Mouse (Mus musculus) liver, embryonic 15.5 days (tissue): ENCODE measurements around the gene Fgfr2. TPM values are rescaled to one million over a fixed set of nuclear protein-coding genes. Genes with fewer than 3 reads are reported as not detected.

Experiments used
- ATAC-seq: fragments of 200-750 bp; cut with Nextera tagmentation; 2 replicates; pipeline ENCODE4 v1.8.0; 2017; ENCODE audit warnings: moderate number of reproducible peaks, mild to moderate bottlenecking, moderate library complexity; ENCODE audit not compliant: insufficient read depth
- H3K27ac ChIP-seq: fragments of 300-500 bp; sonication (generic); replicated peaks from 2 replicates; pipeline ENCODE4 v1.5.1; 2015; ENCODE audit warnings: mild to moderate bottlenecking, inconsistent platforms
- H3K27me3 ChIP-seq: fragments of 300-500 bp; sonication (generic); 2 replicates; pipeline ENCODE4 v1.6.1; 2015; ENCODE audit warnings: mild to moderate bottlenecking, inconsistent platforms
- H3K36me3 ChIP-seq: fragments of 300-500 bp; sonication (generic); replicated peaks from 2 replicates; pipeline ENCODE4 v1.6.1; 2015; ENCODE audit warnings: moderate library complexity, mild to moderate bottlenecking, inconsistent platforms
- H3K4me1 ChIP-seq: fragments of 300-500 bp; sonication (generic); replicated peaks from 2 replicates; pipeline ENCODE4 v1.6.1; 2015; ENCODE audit warnings: inconsistent platforms
- H3K4me2 ChIP-seq: fragments of 300-500 bp; sonication (generic); 2 replicates; pipeline ENCODE4 v1.6.1; 2015; ENCODE audit warnings: moderate library complexity, mild to moderate bottlenecking, inconsistent platforms
- H3K4me3 ChIP-seq: fragments of 300-500 bp; sonication (generic); replicated peaks from 2 replicates; pipeline ENCODE4 v1.5.1; 2015; ENCODE audit warnings: mild to moderate bottlenecking, inconsistent platforms
- H3K9ac ChIP-seq: fragments of 300-500 bp; sonication (generic); 2 replicates; pipeline ENCODE4 v1.6.1; 2015; ENCODE audit warnings: moderate library complexity, mild to moderate bottlenecking, inconsistent platforms
- H3K9me3 ChIP-seq: fragments of 300-500 bp; sonication (generic); replicated peaks from 2 replicates; pipeline ENCODE4 v1.6.1; 2016; ENCODE audit warnings: inconsistent platforms
- WGBS: fragments of 180-500 bp; shearing (Covaris S2); methylation state at CpG from one replicate; pipeline ENCODE4 v1.1.7; 2015; ENCODE audit warnings: mixed read lengths; ENCODE audit not compliant: insufficient replicate concordance; 5-methylcytosine and 5-hydroxymethylcytosine counted together
- polyA plus RNA-seq: library from polyadenylated mRNA; unstranded; fragments of >200 nt; fragmentation: Nextera tagmentation; extraction: Ambion mirVana; gene quantifications from 2 replicates; pipeline ENCODE4 v1.2.1, GENCODE M21; 2015

Fgfr2 gene
- polyA plus RNA-seq, 1 experiment from 2014 or later = 10.5 TPM

DNA sequence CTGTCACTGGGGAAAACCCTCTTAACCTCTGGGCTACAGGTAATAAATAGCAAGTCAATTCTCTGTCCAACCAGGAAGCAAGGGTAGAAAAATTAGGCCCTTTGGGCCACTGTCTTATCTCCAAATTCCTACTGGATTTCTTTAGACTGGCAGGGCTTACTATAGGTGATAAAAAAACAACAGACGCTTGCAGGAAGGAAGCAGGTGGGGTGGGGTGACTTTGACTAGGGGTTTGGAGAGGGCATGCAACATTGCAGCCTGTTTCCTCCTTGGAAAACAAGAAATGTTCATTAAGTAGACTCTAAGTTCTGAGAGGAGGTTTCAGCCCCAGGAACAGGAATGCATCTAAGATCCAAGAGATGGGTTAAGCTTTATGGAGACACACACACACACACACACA, 2098.3 kb downstream of the Fgfr2 start:
- Histone ChIP-seq H3K36me3 (no peaks in the 10 kb centered on the region), H3K4me2 (no peak overlapping the region), H3K4me1 (no peaks in the 10 kb centered on the region), H3K4me3 (no peak overlapping the region), H3K9me3 (no peaks in the 10 kb centered on the region), H3K27ac (no peak overlapping the region), H3K9ac (no peak overlapping the region), H3K27me3 (no peaks in the 10 kb centered on the region)
- 18% methylated on average over 1 of the region's 1 CpGs for WGBS
- no peak for ATAC-seq

DNA sequence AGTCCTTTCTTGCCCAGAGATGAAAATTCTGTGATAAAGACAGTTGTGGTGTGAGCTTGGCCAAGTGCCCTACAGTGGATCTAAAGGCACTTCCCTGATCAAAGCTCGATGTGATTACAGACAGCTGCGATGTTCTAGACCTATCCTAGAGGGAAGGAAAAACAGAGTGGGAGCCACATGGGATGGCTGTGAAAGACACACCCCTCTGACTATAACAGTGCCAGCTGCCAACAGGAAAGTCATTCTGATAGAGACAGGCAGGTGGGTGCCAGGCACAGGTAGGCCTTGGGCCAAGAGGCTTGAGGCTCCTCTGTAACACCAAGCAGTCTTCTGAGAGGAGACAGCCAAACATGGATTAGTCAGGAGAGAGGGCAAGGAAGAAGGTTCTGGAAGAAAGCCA, 2104.0 kb downstream of the Fgfr2 start:
- 64% methylated on average over 2 of the region's 2 CpGs for WGBS
- H3K27me3 ChIP-seq = no peaks in the 10 kb centered on the region
- no peak overlapping the region for H3K27ac ChIP-seq
- H3K36me3 ChIP-seq = no peaks in the 10 kb centered on the region
- no peaks in the 10 kb centered on the region for H3K9me3 ChIP-seq
- no peak overlapping the region for H3K4me3 ChIP-seq
- no peaks in the 10 kb centered on the region for H3K4me1 ChIP-seq
- no peak overlapping the region for H3K9ac ChIP-seq
- no peak overlapping the region for H3K4me2 ChIP-seq
- no peak for ATAC-seq

DNA sequence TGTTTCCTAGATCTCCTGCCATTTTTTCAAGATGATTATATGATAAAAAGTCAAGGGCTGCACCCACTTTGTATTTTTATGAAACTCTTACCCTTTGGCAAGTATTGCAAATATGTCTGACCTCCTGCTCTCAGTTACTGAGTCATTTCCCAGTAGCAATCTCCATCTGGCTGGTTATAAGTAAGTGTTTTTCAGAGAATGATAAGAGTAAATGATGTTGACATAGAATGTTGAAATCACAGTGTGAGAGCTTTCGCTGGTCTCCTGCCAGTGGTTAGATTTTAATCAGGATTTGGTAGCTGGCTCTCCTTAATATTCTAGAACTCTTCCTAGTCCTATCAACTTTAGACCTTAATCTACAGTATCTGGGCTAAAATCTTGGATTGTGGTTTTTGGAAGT, 2111.2 kb downstream of the Fgfr2 start:
- 49% methylated on average over 1 of the region's 1 CpGs for WGBS
- Histone ChIP-seq H3K4me3 (no peak overlapping the region), H3K36me3 (no peaks in the 10 kb centered on the region), H3K9ac (no peak overlapping the region), H3K4me1 (no peaks in the 10 kb centered on the region), H3K27me3 (no peaks in the 10 kb centered on the region), H3K4me2 (no peak overlapping the region), H3K27ac (no peak overlapping the region), H3K9me3 (no peaks in the 10 kb centered on the region)
- no peak for ATAC-seq

DNA sequence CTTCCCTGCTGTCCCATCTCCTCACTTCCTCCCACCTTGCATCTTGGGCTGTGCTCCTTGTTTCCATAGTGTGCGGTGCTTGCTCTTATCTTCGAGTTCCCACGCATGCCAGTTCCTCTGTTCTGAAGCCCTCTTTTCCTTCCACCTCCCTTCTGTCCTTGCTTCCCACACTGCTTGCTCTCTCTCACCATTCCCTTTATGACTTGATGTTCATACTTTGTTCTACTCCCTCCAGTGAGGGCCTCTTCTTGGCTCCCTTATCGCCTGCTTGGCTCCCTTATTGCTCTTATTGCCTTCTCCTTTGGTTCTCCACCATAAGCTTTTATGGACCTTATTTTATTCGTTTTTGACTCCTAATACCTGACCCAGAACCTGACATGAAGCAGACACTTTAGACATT, 2114.0 kb downstream of the Fgfr2 start:
- WGBS = 59% methylated on average over 5 of the region's 5 CpGs
- Histone ChIP-seq H3K27ac (no peak overlapping the region), H3K4me2 (no peak overlapping the region), H3K4me3 (no peak overlapping the region), H3K9ac (no peak overlapping the region), H3K9me3 (no peaks in the 10 kb centered on the region), H3K36me3 (no peaks in the 10 kb centered on the region), H3K4me1 (no peaks in the 10 kb centered on the region), H3K27me3 (no peaks in the 10 kb centered on the region)
- no peak for ATAC-seq

DNA sequence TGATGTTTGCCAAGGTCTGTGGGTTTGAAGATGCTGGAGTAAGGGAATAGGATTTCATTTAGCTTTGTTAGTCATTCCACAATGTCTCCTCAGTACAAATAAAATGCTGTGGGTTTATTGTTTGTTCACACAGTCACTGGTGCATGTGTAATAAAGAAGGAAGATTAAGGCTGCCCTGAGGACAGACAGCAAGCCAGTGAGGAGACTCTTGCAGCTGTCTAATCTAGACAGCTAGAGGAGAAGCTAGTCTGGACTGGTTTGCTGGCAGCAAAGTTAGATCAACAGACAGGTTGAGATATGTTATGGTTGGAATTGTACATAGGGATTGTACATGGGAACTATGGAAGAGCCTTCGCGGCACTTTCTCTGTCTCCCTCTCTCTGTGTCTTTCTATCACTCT, 2115.9 kb downstream of the Fgfr2 start:
- 68% methylated on average over 2 of the region's 2 CpGs for WGBS
- H3K36me3 ChIP-seq = no peaks in the 10 kb centered on the region
- no peak overlapping the region for H3K27ac ChIP-seq
- H3K9me3 ChIP-seq = no peaks in the 10 kb centered on the region
- H3K27me3 ChIP-seq = no peaks in the 10 kb centered on the region
- no peak for ATAC-seq
- H3K9ac ChIP-seq = no peak overlapping the region
- H3K4me3 ChIP-seq = no peak overlapping the region
- no peaks in the 10 kb centered on the region for H3K4me1 ChIP-seq
- no peak overlapping the region for H3K4me2 ChIP-seq

DNA sequence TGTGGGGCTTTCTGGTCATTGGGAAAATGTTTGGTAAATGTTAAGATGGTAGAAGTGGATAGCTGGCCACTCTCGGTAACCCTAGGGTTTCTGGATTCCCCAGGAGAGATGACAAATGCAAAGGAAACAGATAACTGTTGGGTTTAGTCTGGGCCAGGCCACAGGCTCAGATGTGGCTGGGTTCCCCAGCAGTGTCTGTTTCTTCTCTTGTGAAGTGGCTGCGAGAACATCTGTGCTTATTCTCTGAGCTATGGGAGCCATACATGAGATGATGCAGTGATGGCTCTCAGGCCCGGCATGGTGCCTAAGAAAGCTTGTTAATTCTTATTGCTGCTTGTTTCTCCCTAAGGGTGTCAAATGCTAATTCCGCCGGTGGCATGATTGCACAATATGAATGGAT, 2119.1 kb downstream of the Fgfr2 start:
- 46% methylated on average over 5 of the region's 5 CpGs for WGBS
- Histone ChIP-seq H3K36me3 (no peaks in the 10 kb centered on the region), H3K9me3 (no peaks in the 10 kb centered on the region), H3K4me1 (no peaks in the 10 kb centered on the region), H3K27ac (no peak overlapping the region), H3K27me3 (no peaks in the 10 kb centered on the region), H3K4me3 (no peak overlapping the region), H3K9ac (no peak overlapping the region), H3K4me2 (no peak overlapping the region)
- no peak for ATAC-seq

DNA sequence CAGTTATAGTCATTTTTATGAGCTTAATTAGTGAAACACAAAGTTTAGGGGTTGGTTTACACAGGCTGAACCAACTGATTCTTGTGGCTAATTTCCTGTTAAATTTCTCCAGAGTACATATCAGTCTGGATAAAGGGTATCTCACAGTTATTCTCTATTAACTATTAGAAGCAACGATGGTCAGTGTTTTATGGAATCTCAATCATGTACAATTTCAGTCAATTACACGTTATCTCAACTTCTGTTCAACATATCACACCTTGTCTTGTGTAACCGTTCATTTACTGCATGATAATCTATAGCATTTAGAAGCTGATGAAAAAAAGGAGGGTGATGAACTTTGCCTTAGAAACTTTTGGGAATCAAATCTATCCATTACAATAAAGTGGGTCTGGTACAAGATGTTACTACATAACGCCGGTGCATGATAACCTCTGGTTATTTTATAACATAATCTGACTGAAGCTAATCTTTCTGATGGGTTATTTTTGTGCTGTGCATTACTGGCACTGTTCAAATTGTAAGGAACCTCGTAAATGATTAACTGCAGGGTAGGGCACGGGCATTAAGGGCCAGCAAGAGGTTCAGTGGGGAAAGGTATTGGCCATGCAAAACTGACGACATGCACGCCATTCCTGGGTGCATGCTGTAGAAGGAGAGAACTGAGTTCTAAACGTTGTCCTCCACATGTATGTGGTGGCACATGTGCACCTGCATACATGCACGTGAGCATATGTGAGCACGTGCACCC, 2121.0 kb downstream of the Fgfr2 start:
- Histone ChIP-seq H3K27me3 (no peaks in the 10 kb centered on the region), H3K9ac (no peak overlapping the region), H3K4me2 (no peak overlapping the region), H3K4me3 (no peak overlapping the region), H3K4me1 (no peaks in the 10 kb centered on the region), H3K36me3 (no peaks in the 10 kb centered on the region), H3K9me3 (no peaks in the 10 kb centered on the region), H3K27ac (no peak overlapping the region)
- WGBS = 57% methylated on average over 12 of the region's 12 CpGs
- ATAC-seq = no peak

DNA sequence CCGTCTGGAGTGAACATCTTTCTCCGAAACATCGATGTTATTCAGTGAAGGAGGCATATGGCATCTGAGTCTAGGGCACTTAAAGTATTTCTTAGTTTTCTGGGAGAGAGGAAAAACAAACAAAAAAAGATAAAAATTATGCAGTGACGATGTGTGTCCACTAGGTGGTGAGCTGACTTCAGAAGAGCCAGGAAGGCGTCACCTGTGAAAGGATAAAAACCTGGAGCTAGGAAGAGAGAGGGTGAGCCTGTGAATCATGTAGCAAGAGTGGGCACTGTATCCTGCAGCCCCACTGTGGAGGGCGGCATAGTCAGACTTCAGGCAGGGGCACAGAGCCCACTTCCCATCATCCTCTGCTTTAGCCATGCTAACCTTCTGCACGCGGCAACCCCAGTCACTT, 2129.2 kb downstream of the Fgfr2 start:
- WGBS = 40% methylated on average over 8 of the region's 8 CpGs
- H3K9me3 ChIP-seq = no peaks in the 10 kb centered on the region
- no peaks in the 10 kb centered on the region for H3K4me1 ChIP-seq
- no peak overlapping the region for H3K27ac ChIP-seq
- H3K27me3 ChIP-seq = no peaks in the 10 kb centered on the region
- H3K9ac ChIP-seq = no peak overlapping the region
- H3K36me3 ChIP-seq = no peaks in the 10 kb centered on the region
- H3K4me3 ChIP-seq = no peak overlapping the region
- no peak overlapping the region for H3K4me2 ChIP-seq
- ATAC-seq = no peak

DNA sequence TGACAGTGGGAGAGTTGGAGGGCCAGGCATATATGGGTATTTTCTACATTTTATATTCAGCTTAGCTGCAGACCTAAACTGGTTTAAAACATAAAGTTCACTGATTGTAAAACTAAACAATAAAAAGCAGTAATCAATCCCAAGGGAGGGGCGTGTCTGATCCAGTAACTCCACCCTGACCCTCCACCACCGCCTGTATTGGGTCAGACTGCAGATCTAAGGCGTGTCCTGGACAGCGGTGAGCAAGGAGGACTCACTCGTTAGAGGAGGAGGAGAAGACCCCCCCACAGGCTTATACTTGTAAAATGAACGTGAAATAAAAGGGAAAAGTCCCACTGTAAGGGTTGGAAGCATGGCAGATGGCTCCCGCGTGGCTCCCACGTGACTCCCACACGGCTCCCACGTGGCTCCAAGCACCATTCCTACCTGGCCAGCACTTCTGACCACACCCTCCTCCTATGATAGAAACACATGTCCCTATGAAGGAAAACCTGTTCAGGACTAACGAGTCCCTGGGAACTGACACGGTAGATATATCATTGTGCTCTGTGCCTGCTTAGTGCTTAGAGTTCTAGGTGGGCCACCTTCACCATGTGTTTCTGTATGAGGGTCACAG, 2131.9 kb downstream of the Fgfr2 start:
- Histone ChIP-seq H3K4me1 (no peaks in the 10 kb centered on the region), H3K9ac (no peak overlapping the region), H3K27me3 (no peaks in the 10 kb centered on the region), H3K27ac (no peak overlapping the region), H3K9me3 (no peaks in the 10 kb centered on the region), H3K4me2 (no peak overlapping the region), H3K36me3 (no peaks in the 10 kb centered on the region), H3K4me3 (no peak overlapping the region)
- WGBS = 66% methylated on average over 13 of the region's 13 CpGs
- no peak for ATAC-seq

DNA sequence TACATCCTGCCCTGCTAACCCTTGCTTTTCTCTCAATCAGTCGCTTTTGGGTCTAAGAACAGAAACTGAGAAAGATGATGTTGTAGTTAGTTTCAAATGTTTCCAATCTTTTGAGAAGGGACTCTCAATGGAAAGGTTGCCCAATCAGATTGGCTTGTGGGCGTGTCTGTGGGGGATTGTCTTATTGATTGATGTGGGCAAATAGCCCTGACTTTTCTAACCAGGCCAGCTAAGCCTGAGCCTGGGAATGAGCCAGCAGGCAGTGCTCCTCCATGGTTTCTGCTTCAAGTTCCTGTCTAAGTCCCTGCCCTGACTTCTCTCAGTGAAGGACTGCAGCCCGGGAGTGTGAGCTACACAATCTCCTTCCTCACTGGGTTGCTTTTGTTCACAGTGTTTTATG, 2133.8 kb downstream of the Fgfr2 start:
- no peaks in the 10 kb centered on the region for H3K4me1 ChIP-seq
- H3K9ac ChIP-seq = no peak overlapping the region
- 33% methylated on average over 3 of the region's 3 CpGs for WGBS
- H3K36me3 ChIP-seq = no peaks in the 10 kb centered on the region
- H3K27me3 ChIP-seq = no peaks in the 10 kb centered on the region
- H3K9me3 ChIP-seq = no peaks in the 10 kb centered on the region
- no peak overlapping the region for H3K4me3 ChIP-seq
- H3K4me2 ChIP-seq = no peak overlapping the region
- no peak for ATAC-seq
- H3K27ac ChIP-seq = no peak overlapping the region

DNA sequence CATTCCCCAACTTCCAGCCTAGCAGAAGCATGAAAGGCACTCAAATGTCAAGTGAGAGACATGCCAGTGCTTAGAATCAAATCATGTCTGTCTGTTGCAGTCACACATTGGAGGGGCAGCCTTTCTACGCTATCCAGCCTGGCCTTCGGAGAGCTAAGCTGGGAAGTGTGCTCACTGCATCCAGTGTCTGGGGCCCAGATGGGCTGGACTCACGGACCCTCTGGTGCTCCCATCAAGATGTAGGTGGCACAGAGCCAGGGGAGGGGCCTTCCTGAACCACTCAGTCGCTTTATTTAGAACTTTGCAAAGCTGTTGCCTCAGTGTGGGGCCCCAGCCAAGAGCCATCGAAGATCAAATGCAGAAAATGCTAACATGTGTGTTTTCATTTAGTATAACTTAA, 2135.0 kb downstream of the Fgfr2 start:
- H3K36me3 ChIP-seq = no peaks in the 10 kb centered on the region
- H3K4me1 ChIP-seq = no peaks in the 10 kb centered on the region
- WGBS = 62% methylated on average over 5 of the region's 5 CpGs
- no peak overlapping the region for H3K4me2 ChIP-seq
- H3K4me3 ChIP-seq = no peak overlapping the region
- H3K9ac ChIP-seq = no peak overlapping the region
- H3K27me3 ChIP-seq = no peaks in the 10 kb centered on the region
- H3K27ac ChIP-seq = no peak overlapping the region
- H3K9me3 ChIP-seq = no peaks in the 10 kb centered on the region
- ATAC-seq = no peak

DNA sequence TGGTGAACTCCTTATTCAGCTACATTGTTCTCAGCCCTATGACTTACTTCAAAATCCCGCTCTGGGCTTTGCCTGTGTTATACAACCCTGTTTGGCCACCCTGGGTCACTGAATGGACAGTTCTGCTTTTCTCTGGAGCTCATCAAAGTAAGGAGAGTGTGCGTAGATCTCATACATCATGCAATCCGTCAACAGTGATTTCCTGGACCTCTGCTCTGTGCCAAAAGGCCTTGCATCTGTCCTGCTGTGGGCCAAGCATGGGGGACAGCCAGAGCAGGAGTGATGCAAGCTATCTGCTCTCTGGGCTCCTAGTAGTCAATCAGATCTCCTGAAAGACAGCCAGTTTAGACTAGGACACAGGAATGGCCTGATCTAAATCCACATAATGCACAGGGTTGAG, 2137.4 kb downstream of the Fgfr2 start:
- Histone ChIP-seq H3K4me1 (no peaks in the 10 kb centered on the region), H3K27ac (no peak overlapping the region), H3K27me3 (no peaks in the 10 kb centered on the region), H3K4me3 (no peak overlapping the region), H3K4me2 (no peak overlapping the region), H3K36me3 (no peaks in the 10 kb centered on the region), H3K9me3 (no peaks in the 10 kb centered on the region), H3K9ac (no peak overlapping the region)
- WGBS = 55% methylated on average over 3 of the region's 3 CpGs
- no peak for ATAC-seq
